Mouse (Mus musculus): ENCODE results near the gene Thra.

DNA sequence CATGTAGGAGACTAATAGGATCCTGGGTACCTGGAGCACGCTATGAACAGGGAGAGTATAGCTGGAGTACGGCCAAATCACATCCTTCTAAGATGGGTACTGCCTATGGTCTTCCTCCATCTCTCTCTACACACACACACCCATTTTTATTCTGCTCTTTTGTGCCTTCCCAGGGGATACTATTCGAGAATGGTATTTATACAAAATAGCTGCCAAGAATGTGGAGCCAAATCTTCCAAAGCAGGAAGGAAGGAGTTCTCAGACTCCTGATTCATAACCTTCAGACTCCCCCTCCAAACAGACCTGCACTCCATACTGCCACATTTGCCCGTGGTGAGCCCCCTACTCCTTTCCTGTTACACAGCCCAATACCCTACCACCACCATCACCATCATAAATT, 9.7 kb upstream of the Thra start:
- TF ChIP-seq POLR2A (IDR thresholded peaks at IDR 0.05; ENCODE audit: low read depth, low read length) = no peak
- no peak for TF ChIP-seq CTCF (IDR thresholded peaks at IDR 0.05; ENCODE audit: extremely low read depth, insufficient read length, insufficient replicate concordance, low read depth, low read length)

Data from small intestine, adult 2 months (tissue).